Mouse (Mus musculus) retina, postnatal 7 days (tissue): ENCODE measurements around the gene Tmem107.
"Not testable (repeated sequence)": the region's sequence is repeated elsewhere in the genome, so short reads cannot be mapped to it uniquely, and the experiment has no call there.

ENCODE experiments used
- DNase-seq: peaks from one replicate; pipeline ENCODE4 v3.0.0-alpha.2; 2012; ENCODE audit warnings: low read depth, low spot score

Gene Tmem107

DNA sequence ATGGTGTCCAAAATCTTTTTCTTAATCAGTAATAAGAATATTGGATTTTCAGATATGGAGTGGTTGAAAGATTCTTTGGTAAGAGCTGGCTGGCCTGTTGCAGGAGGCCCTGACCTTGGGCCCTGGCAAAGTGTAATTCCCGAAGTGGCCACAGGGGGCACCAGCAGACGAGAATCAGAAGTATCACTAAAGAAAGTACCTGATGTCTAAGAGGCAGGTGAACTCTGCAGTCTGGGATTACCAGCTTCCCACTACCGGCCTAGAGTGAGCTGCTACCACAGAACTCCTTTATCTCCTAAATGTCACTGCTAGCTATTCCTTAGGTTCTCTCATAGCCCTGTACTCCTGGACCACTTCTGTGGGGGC lies 21.8 kb downstream of the Tmem107 start:
- peak; percentile 72 for DNase-seq

DNA sequence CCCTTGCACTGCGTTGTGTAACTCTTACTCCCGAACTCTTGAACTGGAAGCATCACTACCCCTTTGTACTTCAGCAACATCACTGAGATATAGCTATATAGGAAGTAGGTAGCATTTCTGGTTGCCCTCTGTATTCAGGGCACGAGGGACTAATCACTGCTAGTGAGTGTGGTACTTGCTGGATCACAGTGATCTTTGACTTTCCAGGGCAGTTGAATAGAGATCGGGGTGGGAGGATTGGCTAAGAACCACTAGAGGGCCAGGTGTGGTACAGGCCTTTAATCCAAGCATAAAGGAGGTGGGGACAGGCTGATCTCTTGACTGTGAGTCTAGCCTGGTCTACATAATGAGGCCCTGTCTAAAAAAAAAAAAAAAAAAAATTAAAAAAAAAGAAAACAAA lies 22.3 kb downstream of the Tmem107 start:
- no peak for DNase-seq

DNA sequence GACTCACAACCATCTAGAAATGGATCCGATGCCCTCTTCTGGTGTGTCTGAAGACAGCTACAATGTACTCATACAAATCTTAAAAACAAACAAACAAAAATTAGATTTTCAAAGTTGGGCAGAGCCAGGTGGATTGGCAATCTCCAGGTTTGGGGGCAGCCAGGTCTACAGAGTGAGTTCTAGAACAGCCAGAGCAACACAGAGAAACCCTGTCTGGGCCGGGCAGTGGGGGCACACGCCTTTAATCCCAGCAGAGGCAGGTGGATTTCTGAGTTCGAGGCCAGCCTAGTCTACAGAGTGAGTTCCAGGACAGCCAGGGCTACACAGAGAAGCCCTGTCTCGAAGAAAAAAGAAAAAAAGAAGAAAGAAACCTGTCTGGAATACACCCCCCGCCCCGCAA lies 23.2 kb downstream of the Tmem107 start:
- DNase-seq, result not testable (repeated sequence)

DNA sequence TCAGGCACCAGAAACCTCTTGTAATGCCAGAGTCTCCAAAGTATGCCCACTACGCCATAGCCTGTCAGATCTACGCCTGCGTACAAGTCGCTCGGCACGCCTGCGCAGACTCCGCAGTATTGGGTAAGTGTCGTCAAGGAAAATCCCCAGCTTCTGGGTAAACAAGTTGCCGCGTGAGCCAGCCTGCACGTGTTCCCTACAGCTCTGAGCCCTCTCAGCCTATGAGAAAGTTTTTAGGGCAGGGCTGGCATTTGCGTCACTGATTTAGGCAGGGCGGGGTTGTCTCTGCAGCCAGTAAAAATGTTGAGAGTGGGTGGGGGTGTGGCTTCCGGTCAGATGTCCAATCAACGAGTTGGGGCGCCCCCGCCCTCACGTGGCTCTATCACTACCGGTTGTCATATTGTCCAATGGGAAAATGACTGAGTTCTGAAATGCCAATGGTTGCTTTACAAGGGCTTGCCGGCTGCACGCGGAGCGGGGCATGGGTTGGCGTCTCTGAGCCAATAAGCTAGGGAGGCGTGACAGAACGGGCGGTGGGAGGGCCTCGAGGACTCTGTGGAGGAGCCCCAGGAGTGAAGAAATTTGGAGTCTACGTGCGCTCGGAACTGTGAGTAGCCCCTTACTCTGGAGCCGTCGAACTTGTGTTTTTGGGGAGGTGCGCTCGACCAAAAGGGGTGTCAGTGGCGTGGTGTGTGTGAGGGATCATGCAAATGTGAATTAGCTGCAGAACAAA lies 24.3 kb downstream of the Tmem107 start, which contains the start of gene Per1:
Gene Per1, plus strand, starts transcription at position 521 of the 733 bp plus-strand sequence.
- peak; percentile 98 for DNase-seq

DNA sequence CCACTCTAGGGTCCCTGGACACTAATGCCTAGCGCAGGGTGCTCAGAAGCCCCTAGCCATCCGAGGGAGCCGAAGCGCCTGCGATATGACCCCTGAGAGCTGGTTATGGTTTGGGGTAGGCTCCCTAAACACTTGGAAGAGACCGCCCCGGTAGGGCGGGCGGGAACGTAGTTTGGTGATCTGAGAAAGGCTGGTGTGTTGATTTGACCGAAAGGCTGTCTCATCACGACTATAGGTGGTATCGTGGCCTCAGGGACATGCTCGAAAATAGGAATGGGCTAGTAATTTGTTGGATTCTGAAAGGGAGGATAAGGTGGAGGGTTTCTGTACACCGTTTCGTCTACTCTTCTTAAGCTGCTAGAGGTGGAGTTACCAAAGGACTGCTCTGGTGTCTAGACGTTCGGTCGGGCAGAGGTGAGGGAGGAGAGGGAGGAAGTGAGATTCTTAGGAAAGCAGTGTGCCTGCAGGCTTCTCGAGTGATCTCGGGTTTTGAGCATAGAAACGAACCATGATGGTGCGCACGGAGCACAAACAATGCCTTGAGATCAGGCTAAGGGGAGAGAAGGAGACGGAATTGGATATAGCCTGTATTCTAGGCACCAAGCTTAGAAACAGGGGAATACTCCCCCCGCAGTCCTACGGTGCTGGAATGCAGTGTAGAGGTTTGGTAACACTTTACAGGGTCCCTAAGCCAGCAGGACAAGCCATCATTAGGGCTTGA lies 25.1 kb downstream of the Tmem107 start:
- DNase-seq, result no peak

- DNase-seq, result no peak
These were observed 25.9 kb downstream of the Tmem107 start for GRCm38 (mm10) chr11:69096360-69096986.

DNA sequence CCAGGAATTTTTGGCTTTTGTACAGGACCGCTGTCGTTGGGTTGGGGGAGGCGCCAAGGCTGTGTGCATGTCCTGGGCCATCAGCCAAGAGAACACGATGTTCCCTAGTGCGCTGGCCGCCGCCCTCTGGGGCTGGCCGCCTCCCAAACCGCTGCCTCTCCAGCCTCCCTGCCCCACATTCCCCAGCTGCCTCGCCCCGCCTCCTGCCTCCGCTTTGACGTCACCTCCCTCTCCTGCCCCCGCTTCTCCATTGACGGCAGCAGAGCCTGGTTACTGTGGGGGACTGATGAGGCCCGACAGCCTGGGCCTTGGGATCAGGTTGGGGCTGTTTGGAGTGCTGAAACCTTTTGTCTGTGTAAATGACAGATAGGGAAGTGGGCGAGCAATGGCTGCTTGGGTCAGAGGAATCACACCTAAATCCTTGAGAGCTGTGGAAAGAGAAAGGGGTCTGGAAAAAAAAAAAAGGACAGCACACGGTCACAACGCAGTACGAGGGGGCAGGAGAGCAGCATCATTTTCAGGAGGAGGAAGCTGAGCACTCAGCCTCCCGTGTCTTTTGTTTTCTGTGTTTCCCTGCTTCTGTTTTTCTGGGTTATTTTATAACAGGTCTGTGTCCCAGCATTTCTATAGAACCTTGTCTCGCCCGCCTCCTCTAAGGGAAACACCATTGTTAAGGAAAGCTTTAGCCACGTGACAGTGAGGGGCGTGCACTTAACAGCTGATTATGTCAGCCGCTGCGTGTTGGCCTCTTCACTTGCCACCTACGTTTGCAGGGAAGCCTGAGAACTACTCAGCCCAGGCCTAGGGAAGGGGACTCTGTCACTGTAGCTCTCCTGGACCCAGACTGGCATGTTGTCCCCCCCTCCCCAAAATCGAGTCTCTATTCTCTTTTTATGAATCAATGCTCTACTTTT lies 26.6 kb downstream of the Tmem107 start:
- DNase-seq, result no peak

- no peak for DNase-seq
These were observed 27.6 kb downstream of the Tmem107 start for GRCm38 (mm10) chr11:69098039-69098761.

GRCm38 (mm10) chr11:69098762-69099091 lies 28.1 kb downstream of the Tmem107 start:
- peak; percentile 90 for DNase-seq

GRCm38 (mm10) chr11:69099177-69099914 lies 28.7 kb downstream of the Tmem107 start:
- no peak for DNase-seq

DNA sequence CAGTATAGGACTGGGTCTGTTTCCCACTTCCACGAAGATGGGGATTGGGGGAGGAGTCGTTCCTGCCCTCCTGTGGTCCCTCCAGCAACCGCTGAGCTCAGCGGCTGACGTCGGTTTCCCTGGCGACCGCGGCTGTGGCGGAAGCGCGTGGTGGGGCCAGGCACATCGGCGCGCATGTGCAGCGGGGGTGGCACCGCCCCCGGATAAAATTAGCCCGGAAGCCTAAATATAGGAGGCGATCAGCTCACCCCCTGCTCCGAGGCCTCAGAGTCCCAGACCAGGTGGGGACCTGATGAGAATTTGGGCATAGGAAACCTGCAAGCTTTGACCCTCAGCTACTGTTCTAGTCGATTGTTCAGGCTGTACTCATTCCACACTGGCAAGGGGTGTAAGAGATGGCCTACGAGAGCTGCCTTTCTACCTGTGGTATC lies 29.3 kb downstream of the Tmem107 start:
- DNase-seq, result no peak

GRCm38 (mm10) chr11:69100639-69101360 lies 30.2 kb downstream of the Tmem107 start:
- no peak for DNase-seq

DNA sequence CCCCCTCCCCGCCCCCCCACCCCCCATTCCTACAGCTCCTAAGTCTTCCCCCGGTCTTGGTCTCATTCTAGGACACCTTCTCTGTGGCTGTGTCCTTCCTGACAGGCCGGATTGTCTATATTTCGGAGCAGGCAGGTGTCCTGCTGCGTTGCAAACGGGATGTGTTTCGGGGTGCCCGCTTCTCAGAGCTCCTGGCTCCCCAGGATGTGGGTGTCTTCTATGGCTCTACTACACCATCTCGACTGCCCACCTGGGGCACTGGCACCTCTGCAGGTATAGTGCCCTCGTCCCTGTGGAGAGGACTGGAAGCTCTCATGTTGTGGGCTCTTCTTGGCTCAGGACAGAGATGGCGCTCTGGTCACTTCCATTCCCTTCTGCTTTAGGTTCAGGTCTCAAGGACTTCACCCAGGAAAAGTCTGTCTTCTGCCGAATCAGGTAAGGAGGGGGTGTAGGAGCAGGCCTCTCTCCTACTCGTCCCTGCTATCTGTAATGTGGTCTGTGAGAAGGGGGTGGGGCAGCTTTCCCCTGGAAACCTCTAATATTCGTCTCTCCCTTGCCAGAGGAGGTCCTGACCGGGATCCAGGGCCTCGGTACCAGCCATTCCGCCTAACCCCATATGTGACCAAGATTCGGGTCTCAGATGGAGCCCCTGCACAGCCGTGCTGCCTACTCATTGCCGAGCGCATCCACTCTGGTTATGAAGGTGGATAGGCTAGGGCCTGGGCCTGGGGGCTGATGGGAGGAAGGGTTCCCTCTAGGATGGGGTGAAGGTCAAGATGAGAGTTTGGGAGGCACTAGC lies 31.2 kb downstream of the Tmem107 start:
- no peak for DNase-seq

- no peak for DNase-seq
These were observed 31.8 kb downstream of the Tmem107 start for GRCm38 (mm10) chr11:69102403-69102725.

DNA sequence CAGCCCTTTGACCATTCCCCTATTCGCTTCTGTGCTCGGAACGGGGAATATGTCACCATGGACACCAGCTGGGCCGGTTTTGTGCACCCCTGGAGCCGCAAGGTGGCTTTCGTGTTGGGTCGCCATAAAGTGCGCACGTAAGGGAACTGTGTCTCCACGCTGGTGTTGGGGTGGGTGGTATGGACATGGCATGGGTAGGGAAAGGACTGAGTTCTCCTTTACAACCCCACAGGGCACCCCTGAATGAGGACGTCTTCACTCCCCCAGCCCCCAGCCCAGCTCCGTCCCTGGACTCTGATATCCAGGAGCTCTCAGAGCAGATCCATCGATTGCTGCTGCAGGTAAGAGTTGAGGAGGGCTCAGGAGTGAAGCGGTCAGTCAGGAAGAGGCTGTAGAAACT lies 32.5 kb downstream of the Tmem107 start:
- DNase-seq, result no peak

DNA sequence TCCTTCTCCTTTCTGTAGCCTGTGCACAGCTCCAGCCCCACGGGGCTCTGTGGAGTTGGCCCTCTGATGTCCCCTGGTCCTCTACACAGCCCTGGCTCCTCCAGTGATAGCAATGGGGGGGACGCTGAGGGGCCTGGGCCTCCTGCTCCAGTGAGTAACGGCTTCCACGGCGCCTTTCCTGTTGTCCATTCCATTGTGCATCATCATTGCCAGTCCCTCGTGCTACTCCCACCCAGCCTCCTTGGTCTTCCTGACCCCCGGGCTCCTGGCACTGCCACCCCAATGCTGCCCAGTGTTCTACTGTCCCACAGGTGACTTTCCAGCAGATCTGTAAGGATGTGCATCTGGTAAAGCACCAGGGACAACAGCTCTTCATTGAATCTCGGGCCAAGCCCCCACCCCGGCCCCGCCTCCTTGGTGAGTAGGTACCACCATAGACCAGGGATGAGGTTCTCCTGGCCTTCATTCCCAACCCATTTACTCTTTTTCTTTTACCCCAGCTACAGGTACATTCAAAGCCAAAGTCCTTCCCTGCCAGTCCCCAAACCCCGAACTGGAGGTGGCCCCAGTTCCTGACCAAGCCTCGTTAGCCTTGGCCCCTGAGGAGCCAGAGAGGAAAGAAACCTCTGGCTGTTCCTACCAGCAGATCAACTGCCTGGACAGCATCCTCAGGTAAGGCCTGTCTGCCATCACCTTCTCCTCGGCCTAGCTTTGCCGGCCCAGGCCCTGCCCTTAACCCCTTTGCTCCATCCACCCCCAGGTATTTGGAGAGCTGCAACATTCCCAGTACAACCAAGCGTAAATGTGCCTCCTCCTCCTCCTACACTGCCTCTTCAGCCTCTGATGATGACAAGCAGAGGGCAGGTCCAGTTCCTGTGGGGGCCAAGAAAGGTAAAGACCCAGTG lies 33.2 kb downstream of the Tmem107 start:
- DNase-seq, result no peak

GRCm38 (mm10) chr11:69104487-69104886 lies 33.9 kb downstream of the Tmem107 start:
- DNase-seq, result no peak

DNA sequence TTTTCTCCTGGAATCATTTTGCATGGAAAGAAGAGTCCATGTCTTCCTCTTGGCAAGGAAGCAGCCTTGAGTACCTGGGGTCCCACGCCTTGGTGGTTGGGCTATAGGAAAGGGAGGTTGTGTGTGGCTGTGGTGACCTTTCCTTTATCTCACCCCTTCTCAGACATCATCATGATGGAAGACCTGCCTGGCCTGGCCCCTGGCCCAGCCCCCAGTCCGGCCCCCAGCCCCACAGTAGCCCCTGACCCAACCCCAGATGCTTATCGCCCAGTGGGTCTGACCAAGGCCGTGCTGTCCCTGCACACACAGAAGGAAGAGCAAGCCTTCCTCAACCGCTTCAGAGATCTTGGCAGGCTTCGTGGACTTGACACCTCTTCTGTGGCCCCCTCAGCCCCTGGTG lies 34.6 kb downstream of the Tmem107 start:
- no peak for DNase-seq
